Mouse (Mus musculus): ENCODE data around the gene Gstk1. TPM values are rescaled to one million over a fixed set of nuclear protein-coding genes. Genes with fewer than 3 reads are reported as not detected.

Gene Gstk1
- 10 to 100 TPM; 29.3 to 32.6 TPM for total RNA-seq (2021)

DNA sequence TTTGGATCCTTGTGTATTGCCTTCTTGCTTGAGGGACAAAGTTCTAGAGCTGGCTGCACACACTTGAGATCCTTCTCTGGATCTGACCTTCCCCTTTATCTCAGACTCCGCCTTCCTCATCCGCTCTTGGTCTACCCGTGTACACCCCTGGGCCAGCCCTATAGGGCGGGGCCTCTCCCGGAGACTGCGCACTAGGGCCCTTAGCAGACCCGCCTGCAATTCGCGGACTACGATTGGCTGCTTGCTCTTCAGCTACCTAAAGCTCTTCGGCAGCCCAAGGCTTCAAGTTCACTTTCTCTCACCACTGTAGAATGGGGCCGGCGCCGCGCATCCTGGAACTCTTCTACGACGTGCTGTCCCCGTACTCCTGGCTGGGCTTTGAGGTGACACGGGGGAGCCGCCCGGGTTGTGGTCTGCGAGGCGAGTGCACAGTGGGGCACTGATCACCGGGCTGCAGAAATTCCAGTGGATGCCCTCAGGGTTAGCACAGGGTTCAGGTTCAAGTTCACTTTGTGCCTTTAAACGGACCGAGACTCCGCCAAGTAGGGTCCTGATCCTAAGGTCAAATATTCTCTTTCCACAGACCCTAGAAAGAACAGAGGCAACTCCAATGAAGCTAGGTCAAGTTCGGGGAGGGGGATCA, at the start of gene Gstk1:
Gene Gstk1 (plus strand): TSS at position 225 of the 643 bp plus-strand sequence.
- peak; percentile 80 to 85 for DNase-seq
- intact Hi-C loops (cut with DNase I) = no loop called here

DNA sequence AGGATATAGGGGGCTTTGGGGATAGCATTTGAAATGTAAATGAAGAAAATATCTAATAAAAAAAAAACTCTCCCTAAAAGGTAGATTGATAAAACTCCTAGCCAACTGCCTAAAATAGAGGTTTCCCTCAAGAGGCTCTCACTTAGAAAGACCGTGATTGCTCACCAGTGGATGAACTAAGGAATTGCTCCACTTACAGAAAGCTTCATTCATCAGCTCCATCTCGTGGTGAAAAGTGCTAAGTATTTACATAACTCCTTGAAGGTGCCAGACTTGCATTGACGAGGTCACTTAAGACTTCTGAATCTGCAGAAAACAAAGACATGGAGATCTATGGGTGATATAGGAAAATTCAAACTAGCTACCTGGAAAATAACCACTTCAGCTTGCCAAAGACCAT, 48.0 kb upstream of the Gstk1 start:
- intact Hi-C loops (cut with DNase I) = no loop called here
- no peak for DNase-seq

DNA sequence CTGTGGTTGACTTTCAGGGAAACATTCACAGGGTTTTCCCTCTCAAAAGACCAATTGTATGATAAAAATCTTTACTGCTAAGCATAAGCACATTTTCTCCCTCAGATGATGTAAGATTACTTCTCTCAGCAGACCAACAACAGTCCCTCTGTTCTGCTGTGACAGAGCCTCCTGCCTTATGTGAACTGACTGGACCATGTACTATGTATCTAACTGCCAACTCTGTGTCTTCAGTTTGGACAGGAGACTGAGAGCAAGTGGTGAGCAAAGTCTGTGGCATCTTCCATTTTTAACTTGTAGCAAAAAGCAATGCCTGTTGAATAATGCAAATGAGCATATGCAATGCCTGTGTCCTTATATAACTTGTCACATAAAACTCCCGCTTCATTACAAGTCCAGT, 46.2 kb upstream of the Gstk1 start:
- intact Hi-C loops (cut with DNase I) = no loop called here
- DNase-seq = no peak

DNA sequence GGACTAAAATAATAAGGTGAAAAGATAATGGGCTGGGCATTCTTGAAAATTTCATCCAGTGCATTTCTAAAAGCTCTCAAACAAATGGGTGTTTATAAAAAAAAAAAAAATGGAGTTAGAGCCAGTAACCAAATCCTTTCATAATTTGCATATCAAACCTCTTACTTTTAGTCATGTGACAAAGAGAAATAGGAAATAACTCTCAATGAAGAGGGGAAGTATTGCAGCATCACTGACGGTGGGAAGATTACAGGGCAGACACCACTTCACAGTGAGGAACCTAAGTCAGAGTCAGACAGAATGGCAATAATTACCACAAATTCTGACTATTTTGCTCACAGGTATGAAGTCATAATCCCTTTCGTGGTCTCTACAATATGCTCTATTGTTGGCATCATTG, 30.7 kb upstream of the Gstk1 start, which contains the start of gene Tas2r144:
Gene Tas2r144 (plus strand): TSS at position 301 of the 400 bp plus-strand sequence.
- intact Hi-C loops (cut with DNase I) = no loop called here
- no peak for DNase-seq

DNA sequence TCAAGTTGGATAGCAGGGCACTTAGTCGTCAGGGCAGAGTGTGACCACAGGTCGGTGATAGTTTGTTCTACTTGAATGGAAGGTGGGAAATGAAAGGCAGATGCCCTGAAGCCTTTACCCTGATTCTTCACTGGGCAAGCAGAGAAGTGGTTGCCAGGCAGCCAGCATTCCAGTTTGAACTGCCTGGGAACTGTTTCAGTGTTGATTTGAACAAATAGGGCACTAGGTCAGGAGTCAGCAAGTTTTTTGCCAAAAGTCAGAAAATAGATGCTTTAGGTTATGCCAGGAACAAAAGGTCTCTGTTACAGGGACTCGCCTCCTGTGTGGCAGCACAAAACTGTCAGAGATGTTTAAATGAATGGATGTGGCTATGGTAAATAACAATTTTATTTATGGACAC, 23.4 kb upstream of the Gstk1 start:
- no peak for DNase-seq
- intact Hi-C loops (cut with DNase I) = loop anchor here (10.0 kb wide), 1 partner anchor 643 kb away; no protein-coding TSS in a partner anchor

DNA sequence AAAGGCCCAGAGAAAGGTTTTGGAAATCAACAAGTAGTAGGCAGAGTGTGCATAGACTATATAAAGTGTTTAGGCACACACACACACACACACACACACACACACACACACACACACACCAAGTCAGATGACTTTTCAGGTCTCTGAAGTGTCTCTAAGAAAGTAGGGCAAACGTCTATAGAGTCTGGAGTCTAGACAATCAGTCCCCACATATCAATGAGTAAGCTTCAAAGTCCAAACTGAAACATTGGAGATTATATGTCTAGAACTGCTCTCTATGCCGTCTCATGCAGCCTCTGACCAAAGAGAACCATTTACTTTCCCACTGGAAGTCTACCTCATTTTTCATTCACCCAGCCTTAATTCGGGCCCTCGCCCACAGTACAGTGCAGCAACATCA, 20.7 kb upstream of the Gstk1 start:
- intact Hi-C loops (cut with DNase I) = loop anchor here (5.0 to 10.0 kb wide), 2 partner anchors 417 to 640 kb away; no protein-coding TSS in a partner anchor
- no peak for DNase-seq

DNA sequence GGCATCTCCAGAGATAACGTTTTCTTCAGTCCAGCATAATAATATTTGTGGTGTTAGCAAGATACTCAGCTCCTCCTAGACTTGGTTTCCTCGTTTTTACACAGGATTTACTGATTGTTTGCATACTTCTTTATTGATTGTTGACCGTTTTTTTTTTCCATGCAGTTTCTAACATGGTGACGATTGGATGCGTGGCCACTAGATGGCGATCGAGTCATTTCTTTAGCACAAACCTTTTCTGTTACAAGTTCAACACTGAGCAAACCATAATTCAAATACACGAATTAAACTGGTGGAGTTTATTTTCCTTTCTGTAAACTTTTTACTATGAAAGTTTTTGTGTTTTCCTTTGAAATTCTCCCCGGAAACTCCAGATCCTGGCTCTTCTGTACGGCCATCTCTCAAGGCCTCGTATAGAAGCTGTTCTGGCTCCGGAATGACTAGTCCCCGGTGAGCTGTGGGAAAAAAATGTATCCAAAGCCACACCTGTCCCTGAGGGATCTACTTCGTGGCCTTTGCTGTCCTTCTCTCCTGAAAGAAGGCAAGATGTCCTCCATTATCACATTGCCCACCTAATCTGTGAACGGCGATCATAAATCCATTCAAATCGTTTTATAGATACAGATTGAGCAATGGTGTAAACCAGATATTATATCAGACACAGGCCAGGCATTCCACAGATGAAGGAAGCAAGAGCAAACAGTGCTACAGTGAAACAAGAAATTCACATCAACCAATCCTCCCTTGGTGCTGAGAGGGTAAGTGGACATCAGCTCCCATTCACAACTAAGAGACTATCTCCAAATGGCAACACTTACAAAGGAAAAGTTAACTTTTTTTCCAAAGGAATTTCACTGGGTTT, 18.3 kb upstream of the Gstk1 start:
- peak; percentile 64 to 84 for DNase-seq
- intact Hi-C loops (cut with DNase I) = loop anchor here (1.0 to 10.0 kb wide), 6 partner anchors 29 to 637 kb away; partner anchors contain the start of genes Casp2 and Fam131b

DNA sequence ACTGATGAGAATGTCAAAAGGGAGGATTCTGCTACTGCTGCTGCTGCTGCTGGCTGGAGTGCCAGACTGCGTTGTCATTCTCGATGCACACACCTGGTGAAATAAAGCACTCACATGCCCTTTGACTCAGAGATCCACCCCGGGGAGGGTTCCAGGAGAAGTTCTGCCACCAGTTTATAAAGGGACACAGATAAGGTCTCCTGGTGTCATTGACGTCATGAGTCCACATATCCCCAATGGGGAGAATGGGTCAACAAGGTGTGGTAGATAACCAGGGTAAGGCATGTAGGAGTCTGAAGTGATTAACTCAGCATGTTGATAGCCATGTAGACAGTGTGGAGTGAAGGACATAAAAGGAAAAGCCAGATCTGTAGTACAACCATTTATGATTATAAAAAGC, 16.1 kb upstream of the Gstk1 start:
- no peak for DNase-seq
- intact Hi-C loops (cut with DNase I) = loop anchor here (2.0 to 10.0 kb wide), 3 partner anchors 95 to 635 kb away; partner anchors contain the start of gene Fam131b

DNA sequence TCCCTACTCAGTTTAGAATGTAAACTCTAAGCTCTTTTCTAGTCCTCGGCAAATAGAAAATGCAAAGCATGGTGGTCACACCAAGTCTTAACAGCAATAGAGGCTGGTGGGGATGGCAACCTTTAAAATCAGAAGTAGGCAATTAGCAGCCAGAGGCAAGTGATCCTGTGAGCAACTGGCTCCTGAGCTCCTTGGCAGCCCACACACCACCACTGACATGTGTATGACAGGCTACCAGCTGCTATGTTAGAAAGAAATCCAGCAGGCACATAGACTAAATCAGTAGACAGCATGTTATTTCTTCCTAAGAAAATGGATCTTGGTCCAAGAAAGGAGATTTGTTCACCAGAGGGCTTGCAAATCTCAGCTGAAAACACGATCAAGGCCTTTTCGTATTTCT, 14.5 kb upstream of the Gstk1 start:
- intact Hi-C loops (cut with DNase I) = no loop called here
- no peak for DNase-seq

DNA sequence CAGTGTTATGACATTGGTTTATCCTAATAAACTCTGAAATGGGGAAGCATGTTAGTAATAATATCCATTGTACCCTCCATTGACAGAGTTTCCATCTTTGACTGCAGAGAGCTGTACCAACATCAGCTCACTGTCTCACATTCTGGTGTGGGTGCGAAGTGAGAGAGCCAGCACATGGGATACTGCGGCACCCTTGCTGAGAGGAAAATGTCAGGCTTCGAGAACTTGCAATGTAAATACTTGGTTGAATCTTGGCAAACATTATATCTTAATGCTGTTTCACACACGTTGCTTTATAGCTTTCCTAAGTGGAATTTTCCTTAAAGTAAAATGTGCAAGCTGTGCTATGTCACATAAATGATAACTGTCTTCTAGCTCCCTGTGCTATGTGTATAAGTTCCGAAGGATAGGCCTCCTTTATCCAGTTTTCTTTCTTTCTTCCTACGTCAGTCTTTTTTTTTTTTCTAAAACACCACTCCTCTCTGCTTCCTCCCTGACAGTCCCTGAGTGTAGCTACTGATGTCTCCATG, 8.4 kb upstream of the Gstk1 start:
- intact Hi-C loops (cut with DNase I) = no loop called here
- no peak for DNase-seq

DNA sequence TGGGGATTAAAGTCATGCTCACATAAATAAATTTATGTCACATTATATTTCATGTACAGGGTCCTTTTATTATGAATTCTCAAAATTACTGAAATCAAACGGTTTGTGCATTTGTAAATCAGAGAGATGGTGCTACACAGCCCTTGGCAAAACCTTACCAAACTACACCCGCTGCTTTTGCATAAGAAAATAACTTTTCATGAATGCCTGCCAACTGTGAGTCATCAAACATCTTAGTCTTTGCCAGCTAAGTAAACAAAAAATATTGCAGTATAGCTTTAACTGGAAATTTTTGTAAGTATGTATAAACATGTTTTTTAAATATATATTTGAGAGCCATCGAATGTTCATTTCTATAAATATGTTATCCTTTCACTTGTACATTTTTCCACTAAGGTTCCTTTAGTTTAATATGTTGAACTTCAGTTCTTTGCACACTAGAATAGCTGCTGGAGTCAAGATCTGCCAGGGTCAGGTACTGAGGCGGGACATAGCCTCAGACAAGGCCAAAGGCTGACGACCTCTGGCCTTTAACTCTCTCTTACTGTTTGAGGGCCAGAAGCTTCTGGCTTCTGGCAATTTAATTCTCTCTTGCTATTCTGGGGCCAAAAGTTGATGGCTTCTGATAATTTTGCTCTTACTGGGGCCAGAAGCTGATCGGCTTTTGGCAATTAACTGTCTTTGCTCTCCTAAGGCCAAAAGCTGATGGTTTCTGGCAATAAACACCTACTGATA, 4.3 kb upstream of the Gstk1 start:
- intact Hi-C loops (cut with DNase I) = no loop called here
- no peak for DNase-seq

DNA sequence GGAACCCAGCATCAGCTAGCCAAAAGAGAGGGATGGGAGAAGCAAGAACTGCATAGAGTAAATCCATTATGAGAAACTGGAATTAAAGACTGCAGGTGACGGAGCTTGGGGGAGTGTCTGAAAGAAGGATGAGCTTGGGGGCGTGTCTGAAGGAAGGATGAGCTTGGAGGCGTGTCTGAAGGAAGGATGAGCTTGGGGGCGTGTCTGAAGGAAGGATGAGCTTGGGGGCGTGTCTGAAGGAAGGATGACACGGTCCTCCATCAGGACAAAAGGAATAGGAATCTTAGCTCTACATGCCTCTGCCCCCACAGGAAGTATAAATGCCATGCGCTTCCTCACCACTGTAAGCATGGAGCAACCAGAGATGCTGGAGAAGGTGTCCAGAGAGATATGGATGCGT, 1.4 kb downstream of the Gstk1 start:
- no peak for DNase-seq
- intact Hi-C loops (cut with DNase I) = no loop called here

DNA sequence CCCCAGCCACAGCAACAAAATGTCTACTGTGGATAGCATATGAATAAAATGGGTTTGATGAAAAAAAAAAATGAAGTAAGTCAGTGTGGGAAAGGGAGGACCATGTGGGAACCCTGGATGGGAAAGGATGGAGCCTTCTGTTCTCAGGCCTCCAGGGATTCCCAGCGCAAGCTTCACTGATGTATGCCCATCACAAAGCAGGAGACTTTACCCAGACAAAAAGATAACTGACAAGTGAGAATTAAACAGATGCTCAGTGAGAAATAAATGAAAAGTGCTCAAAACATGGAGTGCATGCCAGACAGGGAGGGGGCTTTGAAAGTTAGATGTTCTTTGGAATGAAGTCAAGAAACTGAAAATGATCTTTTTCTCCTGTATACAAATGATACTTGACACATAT, 2.2 kb downstream of the Gstk1 start:
- intact Hi-C loops (cut with DNase I) = no loop called here
- DNase-seq = no peak

DNA sequence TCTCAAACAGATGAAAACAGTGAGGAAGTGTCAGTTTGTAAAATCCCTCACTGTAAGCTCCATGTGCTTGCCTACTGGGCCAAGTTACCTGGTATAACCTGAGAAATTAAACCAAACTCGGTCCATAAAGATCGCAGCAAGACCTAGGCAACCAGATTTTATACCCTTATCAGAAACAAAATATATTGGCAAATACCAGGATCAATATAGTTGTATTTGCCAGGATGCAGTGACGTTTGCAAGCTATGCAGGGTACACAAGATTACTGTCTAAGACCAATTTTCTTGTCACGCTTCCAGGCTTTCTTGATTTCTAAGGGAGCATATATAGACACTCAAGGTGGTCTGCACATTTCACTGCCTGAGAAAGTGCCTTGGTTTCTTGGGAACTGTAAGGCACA, 6.1 kb downstream of the Gstk1 start:
- intact Hi-C loops (cut with DNase I) = no loop called here
- no peak for DNase-seq

DNA sequence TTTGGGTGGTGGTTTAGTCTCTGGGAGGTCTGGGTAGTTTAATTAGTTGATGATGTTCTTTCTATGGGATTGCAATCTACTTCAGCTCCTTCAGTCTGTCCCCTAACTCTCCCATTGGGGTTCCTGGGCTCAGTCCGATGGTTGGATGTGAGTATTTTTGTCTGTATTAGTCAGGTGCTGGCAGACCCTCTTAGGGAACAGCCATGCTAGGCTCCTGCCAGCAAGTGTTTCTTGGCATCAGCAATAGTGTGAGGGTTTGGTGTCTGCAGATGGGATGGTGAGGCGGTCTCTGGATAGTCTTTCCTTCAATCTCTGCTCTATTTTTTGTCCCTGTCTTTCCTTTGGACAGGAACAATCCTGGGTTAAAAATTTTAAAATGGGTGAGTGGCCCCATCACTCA, 7.4 kb downstream of the Gstk1 start:
- intact Hi-C loops (cut with DNase I) = no loop called here
- no peak for DNase-seq

DNA sequence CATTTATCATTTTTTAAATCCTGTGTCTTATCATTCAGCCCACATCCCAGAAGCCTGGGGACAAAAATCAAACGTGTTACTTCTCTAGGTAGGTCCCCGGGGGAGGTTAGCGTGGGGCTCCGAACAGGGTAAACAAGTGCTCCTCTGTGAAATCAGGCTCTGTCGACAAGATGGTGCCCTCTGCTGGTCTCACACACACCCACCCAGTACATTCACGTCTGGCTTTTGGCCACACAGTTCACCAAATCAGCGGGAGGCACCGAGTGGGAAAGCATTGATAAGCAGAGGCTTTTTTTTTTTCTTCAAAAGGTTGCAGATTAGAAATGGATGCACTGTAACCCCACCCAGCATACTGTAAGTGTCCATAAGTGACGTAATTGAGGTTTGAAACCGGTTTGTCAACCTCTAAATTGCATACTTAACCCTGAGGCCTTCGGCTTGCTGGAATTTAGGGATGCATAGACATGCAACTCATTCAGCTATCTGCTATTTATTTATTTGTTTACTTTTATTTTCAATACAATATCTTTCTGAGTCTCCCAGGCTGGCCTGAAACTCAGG, 11.6 kb downstream of the Gstk1 start:
- peak; percentile 52 to 66 for DNase-seq
- intact Hi-C loops (cut with DNase I) = loop anchor here (2.0 kb wide), 1 partner anchor 31 kb away; no protein-coding TSS in a partner anchor

DNA sequence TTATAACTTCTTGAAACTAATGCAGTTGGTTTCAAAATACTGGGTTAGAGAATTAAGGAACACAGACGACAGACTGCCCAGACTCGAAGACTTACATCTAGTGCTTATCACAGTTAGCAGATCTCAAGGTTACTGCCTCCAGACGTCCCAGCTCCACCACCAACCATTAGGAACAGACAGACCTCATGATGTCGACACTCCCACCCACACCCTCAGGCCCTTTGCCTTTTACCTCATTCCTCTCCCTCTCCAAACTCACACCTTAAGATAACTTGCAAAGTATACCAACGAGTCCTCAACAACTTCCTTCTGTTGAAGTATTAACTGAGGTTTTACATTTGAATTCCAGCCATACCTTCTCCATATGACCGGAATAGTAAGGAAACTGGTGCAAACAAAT, 14.7 kb downstream of the Gstk1 start:
- intact Hi-C loops (cut with DNase I) = loop anchor here (2.0 to 10.0 kb wide), 2 partner anchors 498 to 656 kb away; partner anchors contain the start of gene Ephb6
- DNase-seq = no peak

DNA sequence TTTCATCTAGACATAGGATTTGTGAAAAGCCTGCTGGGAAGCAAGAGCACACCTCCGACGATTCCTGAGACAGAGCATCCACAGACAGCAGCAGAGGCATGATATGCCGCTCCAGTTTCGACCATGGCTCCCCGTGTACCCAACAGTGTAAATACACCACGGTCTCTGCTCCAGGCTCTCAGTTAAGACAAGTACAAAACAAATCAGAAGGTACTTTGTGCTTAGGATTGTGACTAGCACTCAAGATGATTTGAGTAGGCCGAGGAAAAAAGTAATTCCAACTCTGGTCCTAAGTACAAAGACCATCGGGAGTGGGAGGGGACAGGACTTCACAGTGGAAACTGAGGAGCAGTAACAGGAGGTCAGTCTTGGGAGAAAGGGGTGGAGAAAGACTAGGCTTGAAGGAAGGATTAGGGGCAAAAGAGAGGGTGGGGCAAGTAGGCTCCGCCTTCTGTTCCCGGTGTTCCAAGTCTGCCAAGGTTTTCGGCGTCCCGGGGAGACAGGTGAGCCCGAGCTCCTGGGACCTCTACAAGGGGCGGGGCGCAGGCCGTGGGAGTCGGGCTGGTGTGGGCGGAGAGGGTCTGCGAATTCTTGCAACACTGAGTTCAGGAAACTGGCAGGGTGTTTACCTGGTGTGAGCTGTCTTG, 15.9 kb downstream of the Gstk1 start, which contains the start of gene Tmem139:
Gene Tmem139 (plus strand): TSS at position 447 of the 647 bp plus-strand sequence.
- intact Hi-C loops (cut with DNase I) = loop anchor here (2.0 to 10.0 kb wide), 2 partner anchors 499 to 657 kb away; partner anchors contain the start of gene Ephb6
- no peak for DNase-seq

DNA sequence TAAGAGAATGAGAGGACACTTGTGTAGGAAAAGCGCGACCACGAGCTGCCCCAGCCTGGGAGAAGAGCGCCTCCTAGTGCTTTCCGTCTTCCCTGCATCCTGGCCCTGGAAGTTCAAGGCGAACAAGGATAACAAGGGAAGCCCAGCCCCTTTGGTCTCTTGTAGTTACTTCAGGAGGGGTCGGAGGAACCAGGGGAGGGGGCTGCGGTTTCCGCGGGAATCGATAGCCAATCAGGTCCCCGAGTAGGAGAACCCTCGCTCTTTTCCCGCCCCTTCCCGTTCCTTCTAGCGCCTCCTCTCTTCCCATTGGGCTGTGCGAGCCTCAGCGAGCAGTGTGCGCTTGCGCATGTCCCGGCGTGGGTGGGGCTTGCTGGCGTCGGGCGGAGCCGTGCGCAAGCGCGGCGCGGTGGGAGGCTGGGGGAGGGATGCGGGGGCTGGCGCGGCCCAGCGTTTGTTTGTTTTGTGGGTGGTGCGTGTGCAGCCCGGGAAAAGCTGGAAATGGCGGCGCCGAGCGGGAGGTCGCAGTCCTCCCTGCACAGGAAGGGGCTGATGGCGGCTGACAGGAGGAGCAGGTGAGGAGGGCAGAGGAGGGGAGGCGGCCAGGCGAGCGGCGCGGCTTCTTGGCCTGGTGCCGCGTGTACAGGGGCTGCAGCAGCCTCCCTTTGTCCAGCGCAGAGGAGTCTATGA, 19.0 kb downstream of the Gstk1 start, which contains the start of gene Casp2:
Gene Casp2 (plus strand): TSS at position 360 of the 687 bp plus-strand sequence.
- intact Hi-C loops (cut with DNase I) = loop anchor here (1.0 to 10.0 kb wide), 5 partner anchors 37 to 660 kb away; partner anchors contain the start of genes Ephb6, Fam131b and Zyx
- DNase-seq = peak; percentile 99
